Mouse (Mus musculus) hindbrain, embryonic 10.5 days (tissue): Measurements from ENCODE around the gene Hist1h3a. TPM values are rescaled to one million over a fixed set of nuclear protein-coding genes. Genes with fewer than 3 reads are reported as not detected.
A peak's percentile ranks its signal among the peaks of the same experiment; 100 is the strongest.
"Not testable (repeated sequence)": the region's sequence is repeated elsewhere in the genome, so short reads cannot be mapped to it uniquely, and the experiment has no call there.

Experiments used
- DNase-seq: peaks from one replicate; pipeline ENCODE4 v3.0.0-alpha.2; 2017; ENCODE audit warnings: low spot score
- H3K27ac ChIP-seq: fragments of 300-500 bp; sonication (generic); 2 replicates; pipeline ENCODE4 v1.5.1; 2016; ENCODE audit warnings: mild to moderate bottlenecking, moderate library complexity
- H3K27me3 ChIP-seq: fragments of 300-500 bp; sonication (generic); 2 replicates; pipeline ENCODE4 v1.6.1; 2016; ENCODE audit warnings: mild to moderate bottlenecking; ENCODE audit not compliant: poor library complexity, insufficient read depth, severe bottlenecking
- H3K36me3 ChIP-seq: fragments of 300-500 bp; sonication (generic); 2 replicates; pipeline ENCODE4 v1.6.1; 2016; ENCODE audit warnings: mild to moderate bottlenecking, moderate library complexity
- H3K4me1 ChIP-seq: fragments of 300-500 bp; sonication (generic); replicated peaks from 2 replicates; pipeline ENCODE4 v1.6.1; 2016; ENCODE audit warnings: mild to moderate bottlenecking
- H3K4me3 ChIP-seq: fragments of 300-500 bp; sonication (generic); 2 replicates; pipeline ENCODE4 v1.5.1; 2016; ENCODE audit warnings: mild to moderate bottlenecking, moderate library complexity
- H3K9me3 ChIP-seq: fragments of 300-500 bp; sonication (generic); 2 replicates; pipeline ENCODE4 v1.6.1; 2016; ENCODE audit warnings: mild to moderate bottlenecking, moderate library complexity
- WGBS: fragments of 180-500 bp; shearing (Covaris S2); methylation state at CpG from one replicate; pipeline ENCODE4 v1.1.7; 2016; 5-methylcytosine and 5-hydroxymethylcytosine counted together
- polyA plus RNA-seq: library from polyadenylated mRNA; unstranded; fragments of >200 nt; fragmentation: Nextera tagmentation; extraction: Ambion mirVana; gene quantifications from 2 replicates; pipeline ENCODE4 v1.2.1, GENCODE M21; 2016

The Hist1h3a gene
- polyA plus RNA-seq, 1 experiment from 2014 or later, result 3.7 TPM

- H3K36me3 ChIP-seq, result no peaks in the 10 kb centered on the region
- no peak overlapping the region for H3K4me3 ChIP-seq
- DNase-seq, result no peak
- no peaks in the 10 kb centered on the region for H3K9me3 ChIP-seq
- H3K27me3 ChIP-seq, result no peaks in the 10 kb centered on the region
- 0 out of 2 replicates have a peak, but pooled peaks cover 6% of the 10 kb centered on the region for H3K4me1 ChIP-seq
- H3K27ac ChIP-seq, result no peak overlapping the region
- 57% methylated on average over 8 of the region's 8 CpGs for whole genome bisulfite sequencing
Observed at GRCm38 (mm10) chr13:23730479-23730878, 31.7 kb downstream of the Hist1h3a start.

GRCm38 (mm10) chr13:23729706-23730105 is 32.5 kb downstream of the Hist1h3a start:
- no peaks in the 10 kb centered on the region for H3K9me3 ChIP-seq
- 0 out of 2 replicates have a peak overlapping the region, but pooled peaks have one; percentile 29 for H3K27ac ChIP-seq
- H3K36me3 ChIP-seq, result no peaks in the 10 kb centered on the region
- no peak for DNase-seq
- H3K4me3 ChIP-seq, result no peak overlapping the region
- H3K4me1 ChIP-seq, result peaks cover 11% of the 10 kb centered on the region
- WGBS, result 91% methylated on average over 5 of the region's 5 CpGs
- no peaks in the 10 kb centered on the region for H3K27me3 ChIP-seq

- DNase-seq, result no peak
- no peaks in the 10 kb centered on the region for H3K9me3 ChIP-seq
- no peaks in the 10 kb centered on the region for H3K36me3 ChIP-seq
- 91% methylated on average over 9 of the region's 9 CpGs for WGBS
- H3K4me3 ChIP-seq, result no peak overlapping the region
- peaks cover 16% of the 10 kb centered on the region for H3K4me1 ChIP-seq
- no peaks in the 10 kb centered on the region for H3K27me3 ChIP-seq
- no peak overlapping the region for H3K27ac ChIP-seq
Observed at GRCm38 (mm10) chr13:23729192-23729525, 33.0 kb downstream of the Hist1h3a start.

GRCm38 (mm10) chr13:23728472-23729191 is 33.6 kb downstream of the Hist1h3a start:
- Histone ChIP-seq H3K4me3 (no peak overlapping the region), H3K4me1 (peaks cover 18% of the 10 kb centered on the region), H3K27ac (no peak overlapping the region; the same call in 1 of the 2 replicates), H3K9me3 (no peaks in the 10 kb centered on the region), H3K36me3 (no peaks in the 10 kb centered on the region), H3K27me3 (no peaks in the 10 kb centered on the region)
- no peak for DNase-seq
- WGBS, result 81% methylated on average over 18 of the region's 18 CpGs

- H3K4me3 ChIP-seq, result no peak overlapping the region
- H3K9me3 ChIP-seq, result no peaks in the 10 kb centered on the region
- 17% methylated on average over 1 of the region's 1 CpGs for whole genome bisulfite sequencing
- H3K4me1 ChIP-seq, result peaks cover 18% of the 10 kb centered on the region
- H3K36me3 ChIP-seq, result no peaks in the 10 kb centered on the region
- no peaks in the 10 kb centered on the region for H3K27me3 ChIP-seq
- no peak for DNase-seq
- H3K27ac ChIP-seq, result no peak overlapping the region
Observed at GRCm38 (mm10) chr13:23725213-23725612, 37.0 kb downstream of the Hist1h3a start.

- no peak overlapping the region for H3K27ac ChIP-seq
- no peaks in the 10 kb centered on the region for H3K36me3 ChIP-seq
- H3K4me1 ChIP-seq, result peaks cover 18% of the 10 kb centered on the region
- no peak overlapping the region for H3K4me3 ChIP-seq
- no peaks in the 10 kb centered on the region for H3K27me3 ChIP-seq
- no peak for DNase-seq
- WGBS, result 80% methylated on average over 4 of the region's 4 CpGs
- 0 out of 2 replicates have a peak, but pooled peaks cover 1% of the 10 kb centered on the region for H3K9me3 ChIP-seq
Observed at GRCm38 (mm10) chr13:23724239-23724638, 37.9 kb downstream of the Hist1h3a start.

- not testable (repeated sequence) for H3K36me3 ChIP-seq, H3K27ac ChIP-seq, H3K4me3 ChIP-seq, H3K9me3 ChIP-seq, H3K27me3 ChIP-seq, DNase-seq
- peaks cover 10% of the 10 kb centered on the region for H3K4me1 ChIP-seq
- 11% methylated on average over 2 of the region's 2 CpGs for WGBS
Observed at GRCm38 (mm10) chr13:23717593-23718245, 44.5 kb downstream of the Hist1h3a start.

GRCm38 (mm10) chr13:23717176-23717575 is 45.0 kb downstream of the Hist1h3a start:
- WGBS, result 53% methylated on average over 11 of the region's 11 CpGs
- H3K36me3 ChIP-seq, result no peaks in the 10 kb centered on the region
- no peak overlapping the region for H3K27ac ChIP-seq
- no peak for DNase-seq
- peaks cover 10% of the 10 kb centered on the region for H3K4me1 ChIP-seq
- no peak overlapping the region for H3K4me3 ChIP-seq
- H3K9me3 ChIP-seq, result 0 out of 2 replicates have a peak, but pooled peaks cover 4% of the 10 kb centered on the region
- no peaks in the 10 kb centered on the region for H3K27me3 ChIP-seq

- H3K4me3 ChIP-seq, result no peak overlapping the region
- 90% methylated on average over 5 of the region's 5 CpGs for WGBS
- no peak overlapping the region for H3K27ac ChIP-seq
- H3K27me3 ChIP-seq, result peaks cover under 1% of the 10 kb centered on the region; the same call in 1 of the 2 replicates
- H3K4me1 ChIP-seq, result peaks cover 10% of the 10 kb centered on the region
- DNase-seq, result no peak
- H3K36me3 ChIP-seq, result no peaks in the 10 kb centered on the region
- 0 out of 2 replicates have a peak, but pooled peaks cover 4% of the 10 kb centered on the region for H3K9me3 ChIP-seq
Observed at GRCm38 (mm10) chr13:23716261-23717042, 45.7 kb downstream of the Hist1h3a start.

Other genes starting within 250 kb of the Hist1h3a start
- gene Hist1h4h, start 231.3 kb downstream of the Hist1h3a start, polyA plus RNA-seq, result 5.8 and 7.4 TPM in 2 replicates
- gene Hist1h2af, start 228.5 kb downstream of the Hist1h3a start, polyA plus RNA-seq, result 7.8 and 9.2 TPM in 2 replicates
- 3.3 and 6.0 TPM in 2 replicates for gene Hist1h3g, start 227.0 kb downstream of the Hist1h3a start, polyA plus RNA-seq
- 0.51 and 1.1 TPM in 2 replicates for gene Hist1h2bh, start 219.0 kb downstream of the Hist1h3a start, polyA plus RNA-seq
- 0.92 and 1.1 TPM in 2 replicates for gene Hist1h3f, start 218.3 kb downstream of the Hist1h3a start, polyA plus RNA-seq
- 0.56 TPM in 1 of 2 replicates, not detected in the other for gene Hist1h4f, start 210.7 kb downstream of the Hist1h3a start, polyA plus RNA-seq
- gene Hist1h1d, start 209.1 kb downstream of the Hist1h3a start, polyA plus RNA-seq, result 0.37 and 0.49 TPM in 2 replicates
- gene Hist1h3e, start 200.0 kb downstream of the Hist1h3a start, polyA plus RNA-seq, result 5.3 and 5.6 TPM in 2 replicates
- 102 and 103 TPM in 2 replicates for gene Hist1h2ae, start 191.2 kb downstream of the Hist1h3a start, polyA plus RNA-seq
- gene Hist1h2bg, start 191.0 kb downstream of the Hist1h3a start, polyA plus RNA-seq, result 7.0 and 7.3 TPM in 2 replicates
- gene Hist1h2bf, start 188.2 kb downstream of the Hist1h3a start, polyA plus RNA-seq, result 4.7 and 5.1 TPM in 2 replicates
- gene Hist1h2ad, start 188.0 kb downstream of the Hist1h3a start, polyA plus RNA-seq, result 1.8 and 2.2 TPM in 2 replicates
- 4.8 and 10.9 TPM in 2 replicates for gene Hist1h3d, start 186.6 kb downstream of the Hist1h3a start, polyA plus RNA-seq
- 101 and 107 TPM in 2 replicates for gene Hist1h4d, start 180.8 kb downstream of the Hist1h3a start, polyA plus RNA-seq
- 2.5 and 2.7 TPM in 2 replicates for gene Hist1h2be, start 141.3 kb downstream of the Hist1h3a start, polyA plus RNA-seq
- gene Hist1h1e, start 139.8 kb downstream of the Hist1h3a start, polyA plus RNA-seq, result 22.0 and 26.3 TPM in 2 replicates
- gene Hist1h2ac, start 78.4 kb downstream of the Hist1h3a start, polyA plus RNA-seq, result 0.80 and 1.2 TPM in 2 replicates
- gene Hist1h2bc, start 78.2 kb downstream of the Hist1h3a start, polyA plus RNA-seq, result 23.1 and 26.2 TPM in 2 replicates
- not detected in 2 replicates for gene Hist1h1t, start 66.6 kb downstream of the Hist1h3a start, polyA plus RNA-seq
- 5.4 TPM in 2 replicates for gene Hist1h4c, start 63.9 kb downstream of the Hist1h3a start, polyA plus RNA-seq
- gene Hfe, start 51.5 kb downstream of the Hist1h3a start, polyA plus RNA-seq, result 3.2 and 3.5 TPM in 2 replicates
- 10.6 and 12.6 TPM in 2 replicates for gene Hist1h1c, start 23.6 kb downstream of the Hist1h3a start, polyA plus RNA-seq
- gene Hist1h3c, start 16.8 kb downstream of the Hist1h3a start, polyA plus RNA-seq, result 6.9 and 8.6 TPM in 2 replicates
- 1.8 and 2.4 TPM in 2 replicates for gene Hist1h2bb, start 15.7 kb downstream of the Hist1h3a start, polyA plus RNA-seq
- gene Hist1h2ab, start 11.3 kb downstream of the Hist1h3a start, polyA plus RNA-seq, result 45.2 and 49.3 TPM in 2 replicates
- 5.5 and 8.8 TPM in 2 replicates for gene Hist1h3b, start 10.1 kb downstream of the Hist1h3a start, polyA plus RNA-seq
- 4.9 and 5.4 TPM in 2 replicates for gene Hist1h4b, start 5.4 kb downstream of the Hist1h3a start, polyA plus RNA-seq
- gene Hist1h4a, start 1.2 kb downstream of the Hist1h3a start, polyA plus RNA-seq, result not detected in 2 replicates
- 2.3 and 3.4 TPM in 2 replicates for gene Hist1h1a, start 1.3 kb upstream of the Hist1h3a start, polyA plus RNA-seq
- gene Trim38, start 7.5 kb upstream of the Hist1h3a start, polyA plus RNA-seq, result not detected in 2 replicates
- gene Slc17a2, start 44.6 kb upstream of the Hist1h3a start, polyA plus RNA-seq, result not detected in 2 replicates
- not detected in 2 replicates for gene Slc17a3, start 77.0 kb upstream of the Hist1h3a start, polyA plus RNA-seq
- not detected in 2 replicates for gene Slc17a1, start 105.4 kb upstream of the Hist1h3a start, polyA plus RNA-seq
- gene Slc17a4, start 152.6 kb upstream of the Hist1h3a start, polyA plus RNA-seq, result not detected in 2 replicates
- gene Hist1h2ba, start 171.8 kb upstream of the Hist1h3a start, polyA plus RNA-seq, result not detected in 2 replicates
- not detected in 2 replicates for gene Hist1h2aa, start 172.1 kb upstream of the Hist1h3a start, polyA plus RNA-seq
- gene Scgn, start 228.8 kb upstream of the Hist1h3a start, polyA plus RNA-seq, result not detected in 2 replicates